In the genomic region with DNA sequence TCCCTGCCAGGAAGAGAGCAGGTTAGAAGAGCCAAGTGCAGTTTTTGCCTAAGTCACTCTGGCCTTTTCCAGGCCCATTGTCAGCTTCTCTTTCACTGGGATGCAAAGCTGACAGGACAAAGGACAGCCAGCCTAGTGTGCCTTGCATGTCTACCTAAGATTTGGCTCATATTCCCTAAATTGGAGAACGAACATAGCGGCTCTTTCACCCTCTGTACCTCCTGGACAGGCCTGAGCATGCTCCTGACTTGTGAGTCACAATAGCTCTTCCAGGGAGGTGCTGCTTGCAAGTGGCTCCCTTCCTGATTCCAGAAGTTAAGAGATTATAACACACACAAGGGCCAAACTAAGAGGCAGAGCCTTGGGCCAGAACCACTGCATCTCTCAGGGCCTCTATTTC, we compare ENCODE assay signal across 28 mouse cellular contexts.
DNase-seq lines count a peak whose midpoint lies in the region; ATAC-seq lines count a peak whose summit lies in the region.
"Had no signal": no experiment of that assay in that cellular context is flagged by ENCODE, and none has a peak within 500 bp of the region (broad histone marks: within the 10 kb centered on the region; RNA-seq: fewer than 3 reads in every experiment).

No protein-coding gene starts in this region.

- no peak overlapping the region for H3K4me2 ChIP-seq in forebrain, embryonic 15.5 days (replicated peaks)
- H3K4me2 ChIP-seq in midbrain, embryonic 14.5 days (ENCODE audit: low read length): no peak overlapping the region
- H3K4me2 ChIP-seq in embryonic facial prominence, embryonic 14.5 days (ENCODE audit: low read depth, low read length): no peak overlapping the region
- H3K4me2 ChIP-seq: embryonic facial prominence, embryonic 13.5 days; heart, embryonic 11.5 days; limb, embryonic 12.5 days; liver, embryonic 15.5 days; lung, embryonic 14.5 days; midbrain, embryonic 12.5 days; neural tube, embryonic 15.5 days had no signal

- WGBS in forebrain, embryonic 10.5 days: 49% methylated on average over 2 of the region's 2 CpGs
- 30% methylated on average over 2 of the region's 2 CpGs for WGBS in forebrain, embryonic 15.5 days
- WGBS in midbrain, embryonic 10.5 days: 58% methylated on average over 2 of the region's 2 CpGs
- WGBS in midbrain, embryonic 14.5 days: 39% methylated on average over 2 of the region's 2 CpGs
- 72% methylated on average over 2 of the region's 2 CpGs for WGBS in embryonic facial prominence, embryonic 14.5 days

- no peak overlapping the region for H3K9ac ChIP-seq in forebrain, embryonic 15.5 days (replicated peaks)
- H3K9ac ChIP-seq in midbrain, embryonic 14.5 days (replicated peaks; ENCODE audit: low read length): no peak overlapping the region
- H3K9ac ChIP-seq in embryonic facial prominence, embryonic 14.5 days (ENCODE audit: low read depth, low read length): no peak overlapping the region
- H3K9ac ChIP-seq: embryonic facial prominence, embryonic 13.5 days; limb, embryonic 12.5 days; liver, embryonic 15.5 days; lung, embryonic 14.5 days; midbrain, embryonic 12.5 days; neural tube, embryonic 15.5 days had no signal

- DNase-seq in forebrain, embryonic 10.5 days (ENCODE audit: extremely low spot score, low spot score): no peak
- DNase-seq in midbrain, embryonic 10.5 days (ENCODE audit: low spot score): no peak
- no peak for DNase-seq in midbrain, embryonic 14.5 days
- peak; percentile 26 for DNase-seq in 3T3-L1 (ENCODE audit: low read depth, low spot score)
- peak; percentile 48 for DNase-seq in embryonic facial prominence, embryonic 14.5 days (ENCODE audit: low spot score)
- DNase-seq in kidney, postnatal 4 days: no peak
- DNase-seq in kidney, postnatal 36 days: no peak
- DNase-seq: adrenal gland, adult 8-10 months; cerebellum, adult 8-10 months; cerebellum, postnatal 25 days; gastrocnemius, postnatal 10 days; heart, postnatal 36 days; kidney, adult 8-10 months; layer of hippocampus, adult 9-11 months; lung, embryonic 14.5 days; retina, postnatal 1 day; right cerebral cortex, postnatal 14 days; thymus, postnatal 14 days had no signal

- H3K9me3 ChIP-seq in forebrain, embryonic 10.5 days: no peaks in the 10 kb centered on the region
- no peaks in the 10 kb centered on the region for H3K9me3 ChIP-seq in forebrain, embryonic 15.5 days
- no peaks in the 10 kb centered on the region for H3K9me3 ChIP-seq in midbrain, embryonic 10.5 days (replicated peaks)
- no peaks in the 10 kb centered on the region for H3K9me3 ChIP-seq in midbrain, embryonic 14.5 days (ENCODE audit: control insufficient read depth, low read length)
- no peaks in the 10 kb centered on the region for H3K9me3 ChIP-seq in embryonic facial prominence, embryonic 14.5 days (ENCODE audit: control insufficient read depth, low read length)
- H3K9me3 ChIP-seq: embryonic facial prominence, embryonic 13.5 days; limb, embryonic 12.5 days; liver, embryonic 15.5 days; midbrain, embryonic 12.5 days; neural tube, embryonic 15.5 days had no signal

- H3K36me3 ChIP-seq in forebrain, embryonic 10.5 days (replicated peaks): no peaks in the 10 kb centered on the region
- H3K36me3 ChIP-seq in forebrain, embryonic 15.5 days: no peaks in the 10 kb centered on the region
- no peaks in the 10 kb centered on the region for H3K36me3 ChIP-seq in midbrain, embryonic 10.5 days
- no peaks in the 10 kb centered on the region for H3K36me3 ChIP-seq in midbrain, embryonic 14.5 days (ENCODE audit: control insufficient read depth, insufficient read depth, low read length)
- no peaks in the 10 kb centered on the region for H3K36me3 ChIP-seq in embryonic facial prominence, embryonic 14.5 days (ENCODE audit: control insufficient read depth, insufficient read depth, low read length)
- H3K36me3 ChIP-seq: embryonic facial prominence, embryonic 13.5 days; limb, embryonic 12.5 days; liver, embryonic 15.5 days; midbrain, embryonic 12.5 days; neural tube, embryonic 15.5 days had no signal

- H3K27ac ChIP-seq in forebrain, embryonic 10.5 days: peak overlapping the region; percentile 44; the same call in 1 of the 2 replicates
- no peak overlapping the region for H3K27ac ChIP-seq in forebrain, embryonic 15.5 days (replicated peaks)
- peak overlapping the region; percentile 69 for H3K27ac ChIP-seq in midbrain, embryonic 10.5 days (replicated peaks)
- no peak overlapping the region for H3K27ac ChIP-seq in midbrain, embryonic 14.5 days (replicated peaks; ENCODE audit: low read depth, low read length)
- no peak overlapping the region for H3K27ac ChIP-seq in embryonic facial prominence, embryonic 14.5 days (replicated peaks; ENCODE audit: low read depth, low read length)
- H3K27ac ChIP-seq: embryonic facial prominence, embryonic 13.5 days; kidney, postnatal 0 days; limb, embryonic 12.5 days; liver, embryonic 15.5 days; midbrain, embryonic 12.5 days; neural tube, embryonic 15.5 days had no signal

- H3K4me1 ChIP-seq in forebrain, embryonic 10.5 days: peaks cover 24% of the 10 kb centered on the region
- H3K4me1 ChIP-seq in forebrain, embryonic 15.5 days: peaks cover 5% of the 10 kb centered on the region; the same call in 1 of the 2 replicates
- H3K4me1 ChIP-seq in midbrain, embryonic 10.5 days: peaks cover 45% of the 10 kb centered on the region
- H3K4me1 ChIP-seq in midbrain, embryonic 14.5 days (ENCODE audit: control insufficient read depth, insufficient read depth, low read length): no peaks in the 10 kb centered on the region
- no peaks in the 10 kb centered on the region for H3K4me1 ChIP-seq in embryonic facial prominence, embryonic 14.5 days (ENCODE audit: control insufficient read depth, insufficient read depth, low read length)
- H3K4me1 ChIP-seq: limb, embryonic 12.5 days; liver, embryonic 15.5 days; neural tube, embryonic 15.5 days had no signal

- H3K4me3 ChIP-seq in forebrain, embryonic 10.5 days: no peak overlapping the region
- no peak overlapping the region for H3K4me3 ChIP-seq in forebrain, embryonic 15.5 days
- no peak overlapping the region for H3K4me3 ChIP-seq in midbrain, embryonic 10.5 days
- H3K4me3 ChIP-seq in midbrain, embryonic 14.5 days (replicated peaks; ENCODE audit: low read depth, low read length): no peak overlapping the region
- no peak overlapping the region for H3K4me3 ChIP-seq in embryonic facial prominence, embryonic 14.5 days (ENCODE audit: low read depth, low read length)
- H3K4me3 ChIP-seq: embryonic facial prominence, embryonic 13.5 days; limb, embryonic 12.5 days; liver, embryonic 15.5 days; midbrain, embryonic 12.5 days; neural tube, embryonic 15.5 days had no signal

- no peak for ATAC-seq in forebrain, embryonic 15.5 days (replicated peaks)
- ATAC-seq in midbrain, embryonic 14.5 days (ENCODE audit: low FRiP score, low TSS enrichment): no peak
- ATAC-seq in embryonic facial prominence, embryonic 14.5 days (ENCODE audit: low read depth): no peak
- ATAC-seq: CD4-positive, CD25-positive, alpha-beta regulatory T cell, adult 4 months; intestine, embryonic 16.5 days had no signal

- no peaks in the 10 kb centered on the region for H3K27me3 ChIP-seq in forebrain, embryonic 10.5 days (ENCODE audit: poor library complexity, severe bottlenecking)
- no peaks in the 10 kb centered on the region for H3K27me3 ChIP-seq in forebrain, embryonic 15.5 days
- no peaks in the 10 kb centered on the region for H3K27me3 ChIP-seq in midbrain, embryonic 10.5 days (ENCODE audit: low read depth, poor library complexity, severe bottlenecking)
- no peaks in the 10 kb centered on the region for H3K27me3 ChIP-seq in midbrain, embryonic 14.5 days (ENCODE audit: control insufficient read depth, insufficient read depth, low read length)
- H3K27me3 ChIP-seq in embryonic facial prominence, embryonic 14.5 days (replicated peaks; ENCODE audit: control insufficient read depth, insufficient read depth, low read length): no peaks in the 10 kb centered on the region
- H3K27me3 ChIP-seq: embryonic facial prominence, embryonic 13.5 days; limb, embryonic 12.5 days; liver, embryonic 15.5 days; midbrain, embryonic 12.5 days; neural tube, embryonic 15.5 days had no signal

Comparison
In these comparisons a context has a peak if more than half of its experiments do, and no peak if none do; other contexts are left out.
1. H3K27ac ChIP-seq: peak in forebrain, embryonic 10.5 days (single experiment) and midbrain, embryonic 10.5 days (single experiment); none in forebrain, embryonic 15.5 days (single experiment), midbrain, embryonic 14.5 days (single experiment) and embryonic facial prominence, embryonic 14.5 days (single experiment).
2. DNase-seq: peak in 3T3-L1 (single experiment) and embryonic facial prominence, embryonic 14.5 days (single experiment); none in forebrain, embryonic 10.5 days (single experiment), midbrain, embryonic 10.5 days (single experiment), midbrain, embryonic 14.5 days (single experiment), kidney, postnatal 4 days (0 of 2) and kidney, postnatal 36 days (0 of 2).